8 mouse cellular contexts compared by ENCODE assay signal in genomic region chr1:66817865-66818315, GRCm38 (mm10). TPM values are rescaled to one million over a fixed set of nuclear protein-coding genes. Genes with fewer than 3 reads are reported as not detected.
A peak's percentile ranks its signal among the peaks of the same experiment; 100 is the strongest.
DNase-seq lines count a peak whose midpoint lies in the region; ATAC-seq and TF ChIP-seq lines count a peak whose summit lies in the region.

No protein-coding gene starts in this region.

- ATAC-seq in hindbrain, embryonic 15.5 days (ENCODE audit: low FRiP score, low read depth): peak; percentile 57
- peak; percentile 15 for ATAC-seq in midbrain, embryonic 15.5 days (replicated peaks)

- H3K4me3 ChIP-seq in testis, adult 2 months (ENCODE audit: control insufficient read depth, low read depth, low read length): peak overlapping the region; percentile 93
- H3K4me3 ChIP-seq in hindbrain, embryonic 15.5 days: peak overlapping the region; percentile 63
- peak overlapping the region; percentile 78 for H3K4me3 ChIP-seq in midbrain, embryonic 15.5 days

- H3K36me3 ChIP-seq in testis, adult 2 months (ENCODE audit: control insufficient read depth, insufficient read depth, low read length): no peaks in the 10 kb centered on the region
- H3K36me3 ChIP-seq in hindbrain, embryonic 15.5 days: no peaks in the 10 kb centered on the region
- no peaks in the 10 kb centered on the region for H3K36me3 ChIP-seq in midbrain, embryonic 15.5 days (replicated peaks)

- peak; percentile 49 for DNase-seq in gastrocnemius, adult 18-20 months (ENCODE audit: low spot score)
- no peak for DNase-seq in gastrocnemius, postnatal 25 days
- no peak for DNase-seq in testis, postnatal 10 days (ENCODE audit: low spot score)
- no peak for DNase-seq in frontal cortex, postnatal 25 days (ENCODE audit: low spot score in 2 of 2)
- DNase-seq in embryo, embryonic 9.5 days (ENCODE audit: extremely low spot score): no peak

- TF ChIP-seq POLR2A in testis, adult 2 months (IDR thresholded peaks at IDR 0.05; ENCODE audit: control insufficient read depth, low read depth, low read length): no peak

- no peaks in the 10 kb centered on the region for H3K27me3 ChIP-seq in testis, adult 2 months (ENCODE audit: control insufficient read depth, insufficient read depth, low read length)
- H3K27me3 ChIP-seq in hindbrain, embryonic 15.5 days: no peaks in the 10 kb centered on the region
- no peaks in the 10 kb centered on the region for H3K27me3 ChIP-seq in midbrain, embryonic 15.5 days (replicated peaks)

- H3K9me3 ChIP-seq in hindbrain, embryonic 15.5 days: no peaks in the 10 kb centered on the region
- no peaks in the 10 kb centered on the region for H3K9me3 ChIP-seq in midbrain, embryonic 15.5 days

- peak overlapping the region; percentile 64 for H3K4me2 ChIP-seq in hindbrain, embryonic 15.5 days
- peak overlapping the region; percentile 80 for H3K4me2 ChIP-seq in midbrain, embryonic 15.5 days

- peaks cover 6% of the 10 kb centered on the region; the same call in 1 of the 2 replicates for H3K4me1 ChIP-seq in testis, adult 2 months (ENCODE audit: control insufficient read depth, insufficient read depth, low read length)
- peaks cover 23% of the 10 kb centered on the region for H3K4me1 ChIP-seq in hindbrain, embryonic 15.5 days (replicated peaks)
- peaks cover 34% of the 10 kb centered on the region for H3K4me1 ChIP-seq in midbrain, embryonic 15.5 days

- H3K9ac ChIP-seq in hindbrain, embryonic 15.5 days: peak overlapping the region; percentile 95
- H3K9ac ChIP-seq in midbrain, embryonic 15.5 days: peak overlapping the region; percentile 76

- WGBS in hindbrain, embryonic 15.5 days: under 1% methylated on average over 20 of the region's 20 CpGs
- under 1% methylated on average over 20 of the region's 20 CpGs for WGBS in midbrain, embryonic 15.5 days

- peak overlapping the region; percentile 96 for H3K27ac ChIP-seq in testis, adult 2 months (ENCODE audit: control insufficient read depth, insufficient read depth, low read depth, low read length)
- peak overlapping the region; percentile 99 for H3K27ac ChIP-seq in hindbrain, embryonic 15.5 days (replicated peaks)
- peak overlapping the region; percentile 99 for H3K27ac ChIP-seq in midbrain, embryonic 15.5 days

- no peak for TF ChIP-seq CTCF in testis, adult 2 months (IDR thresholded peaks at IDR 0.05; ENCODE audit: control insufficient read depth, insufficient read depth, insufficient replicate concordance, low read depth, low read length)

RNA-seq across cellular contexts. Expression of gene Kansl1l, which starts 0.5 kb away (rescaled TPM):
- total RNA-seq in gastrocnemius, adult 18-20 months (2021): 10 to 100 TPM; 20.5 to 21.0 TPM
- 10 to 100 TPM; 17.1 to 17.6 TPM for total RNA-seq in gastrocnemius, postnatal 25 days (2021)
- 13.1 and 16.3 TPM in 2 replicates for polyA plus RNA-seq in testis, adult 2 months (2012; rRNA removed)
- 12.5 and 15.2 TPM in 2 replicates for polyA plus RNA-seq in hindbrain, embryonic 15.5 days (2015; fragmentation: Nextera tagmentation; extraction: Ambion mirVana)
- polyA plus RNA-seq in midbrain, embryonic 15.5 days (2015; fragmentation: Nextera tagmentation; extraction: Ambion mirVana): 11.7 and 13.1 TPM in 2 replicates

RNA-seq across cellular contexts. Expression of gene Acadl, which starts 45.2 kb away (rescaled TPM):
- 100 to 1,000 TPM; 261 to 305 TPM for total RNA-seq in gastrocnemius, adult 18-20 months (2021)
- total RNA-seq in gastrocnemius, postnatal 25 days (2021): 100 to 1,000 TPM; 256 to 293 TPM
- 4.5 and 5.3 TPM in 2 replicates for polyA plus RNA-seq in testis, adult 2 months (2012; rRNA removed)
- polyA plus RNA-seq in hindbrain, embryonic 15.5 days (2015; fragmentation: Nextera tagmentation; extraction: Ambion mirVana): 58.0 and 58.8 TPM in 2 replicates
- polyA plus RNA-seq in midbrain, embryonic 15.5 days (2015; fragmentation: Nextera tagmentation; extraction: Ambion mirVana): 34.6 and 39.7 TPM in 2 replicates
